Mouse (Mus musculus): ENCODE measurements around the gene Ano8. TPM values are rescaled to one million over a fixed set of nuclear protein-coding genes. Genes with fewer than 3 reads are reported as not detected.
"Not testable (repeated sequence)": the region's sequence is repeated elsewhere in the genome, so short reads cannot be mapped to it uniquely, and the experiment has no call there.

Gene Ano8
- under 1 TPM in 1 of 2 experiments, not detected in 1; 0.20 TPM for polyA plus RNA-seq (2017; shearing (Covaris generic))

DNA sequence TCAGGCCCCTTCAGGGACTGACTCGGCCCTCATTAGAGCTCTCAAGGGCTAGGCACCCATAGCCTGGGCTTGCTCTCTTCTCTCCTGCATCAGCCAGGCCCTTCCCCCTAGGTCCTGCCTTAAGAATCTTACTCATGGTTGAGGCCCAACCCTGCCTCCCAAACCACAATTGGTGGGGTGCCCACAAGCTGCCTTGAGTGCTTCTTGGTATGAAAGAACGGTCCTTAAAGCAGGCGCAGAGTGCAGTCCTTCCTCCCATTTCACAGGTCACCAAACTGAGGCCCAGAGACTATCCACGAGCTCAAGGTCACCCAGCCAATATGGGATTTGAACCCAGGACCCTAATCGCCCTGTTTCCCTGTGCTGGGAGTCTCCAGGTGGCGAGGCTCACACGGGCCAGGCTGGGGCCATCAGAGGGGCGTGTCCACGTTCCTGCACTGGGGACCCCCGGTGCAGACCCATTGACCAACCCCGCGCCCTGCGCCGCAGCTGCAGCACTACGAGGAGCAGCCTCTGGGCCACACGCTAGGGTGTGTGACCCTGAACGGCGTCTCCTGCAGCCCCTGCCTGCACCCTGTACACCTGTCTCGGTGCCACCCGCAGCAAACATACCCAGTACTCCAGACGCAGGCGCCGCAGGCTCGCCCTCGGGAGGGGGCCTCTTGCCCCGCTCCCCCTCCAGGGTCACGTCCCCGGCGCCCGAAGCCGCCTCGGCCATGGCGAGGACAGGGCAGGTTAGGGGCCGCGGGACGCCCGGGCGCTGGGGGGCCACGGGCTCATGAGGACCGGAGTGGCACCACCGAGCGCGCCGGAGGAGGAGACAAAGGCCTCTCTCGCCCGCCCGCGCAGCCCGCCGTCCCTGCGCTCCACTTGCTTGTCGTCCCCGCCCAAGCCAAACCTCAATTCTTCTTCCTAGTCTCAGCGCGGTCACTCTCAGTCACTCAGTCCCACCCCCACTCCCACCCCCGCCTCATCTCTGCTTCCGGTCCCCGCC lies at the start of gene Ano8:
Ano8 (minus strand) TSS at position 822 of the 994 bp plus-strand sequence.
- ATAC-seq: peak; percentile 62

DNA sequence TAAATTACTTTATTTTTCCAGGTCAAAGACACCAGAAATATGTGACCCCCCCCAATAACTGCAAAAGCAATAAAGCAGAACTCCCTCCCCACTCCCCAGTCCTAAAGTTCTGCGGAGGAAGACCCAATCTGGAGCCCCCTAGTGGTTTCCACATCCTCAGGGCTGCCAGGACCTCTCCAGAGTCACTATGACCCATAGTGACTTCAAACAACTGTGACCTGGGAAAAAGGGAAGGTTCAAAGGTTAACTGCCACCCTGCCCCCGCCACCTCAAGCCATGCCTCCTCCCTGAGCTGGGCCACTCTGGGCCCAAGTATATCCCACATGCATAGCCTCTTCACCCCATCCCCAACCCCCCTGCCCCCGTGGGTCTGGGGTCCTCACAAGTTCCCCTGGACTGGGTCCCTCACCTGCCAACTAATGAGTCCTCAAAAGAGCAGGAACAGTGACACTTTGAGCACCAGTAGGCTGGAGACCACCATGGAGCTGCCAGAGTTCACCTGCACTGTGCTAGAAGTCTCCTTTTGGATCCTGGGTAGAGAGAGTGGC lies 48.6 kb upstream of the Ano8 start:
- ATAC-seq: no peak

DNA sequence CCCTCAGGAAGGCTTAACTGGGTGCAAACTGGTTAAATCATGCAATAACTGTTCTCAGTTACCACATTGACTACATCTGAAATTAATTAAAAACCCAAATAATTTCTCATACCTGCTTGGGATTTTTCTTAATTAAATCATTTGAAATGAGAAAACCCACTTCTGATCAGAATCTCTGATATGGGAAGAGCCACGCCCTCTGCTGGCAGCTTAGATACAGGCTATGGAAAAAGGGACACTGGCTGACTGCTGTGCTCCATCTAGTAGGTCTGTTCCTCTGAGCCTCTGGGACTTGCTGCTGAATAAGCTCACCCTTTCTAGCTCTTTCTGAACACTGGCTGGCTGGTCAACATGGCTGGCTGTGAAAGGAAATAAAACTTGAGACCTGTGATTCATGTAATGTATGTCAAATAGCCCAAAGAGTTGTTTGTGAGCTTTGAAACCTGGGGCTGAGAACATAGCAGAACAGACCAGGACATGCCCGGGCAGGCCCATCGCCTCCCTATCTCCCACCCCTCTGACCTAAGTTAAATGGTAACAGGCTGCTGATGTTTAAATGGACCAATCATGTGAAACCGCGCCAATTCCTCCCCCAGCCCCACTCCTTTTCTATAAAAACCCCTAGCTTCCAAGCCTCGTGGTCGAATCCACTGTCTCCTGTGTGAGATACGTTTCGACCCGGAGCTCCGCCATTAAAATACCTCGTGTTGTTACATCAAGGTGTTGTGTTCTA lies 45.1 kb upstream of the Ano8 start:
- ATAC-seq: not testable (repeated sequence)

- peak; percentile 100 for ATAC-seq
Measured at GRCm38 (mm10) chr8:71528362-71529073, 42.8 kb upstream of the Ano8 start.

GRCm38 (mm10) chr8:71527162-71527870 lies 41.6 kb upstream of the Ano8 start:
- no peak for ATAC-seq

DNA sequence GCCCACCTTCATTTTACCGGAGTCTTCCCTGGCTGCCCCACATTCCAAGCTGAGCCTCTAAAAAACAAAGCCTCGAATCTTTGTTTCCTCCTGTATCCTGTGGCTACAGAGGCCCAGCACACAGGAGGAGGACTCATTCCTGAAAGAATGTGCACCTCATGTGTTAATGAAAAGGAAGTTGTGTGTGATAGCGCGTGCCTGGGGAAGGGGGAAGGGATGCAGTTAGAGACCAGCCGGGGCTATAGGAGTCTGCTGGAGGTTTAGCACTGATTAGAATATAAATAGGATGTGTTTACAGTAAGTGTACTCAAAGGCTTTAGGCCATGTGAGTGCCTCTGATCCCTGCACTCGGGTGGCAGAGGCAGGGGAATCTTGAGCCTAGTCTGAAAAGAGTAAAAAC lies 40.5 kb upstream of the Ano8 start:
- no peak for ATAC-seq

DNA sequence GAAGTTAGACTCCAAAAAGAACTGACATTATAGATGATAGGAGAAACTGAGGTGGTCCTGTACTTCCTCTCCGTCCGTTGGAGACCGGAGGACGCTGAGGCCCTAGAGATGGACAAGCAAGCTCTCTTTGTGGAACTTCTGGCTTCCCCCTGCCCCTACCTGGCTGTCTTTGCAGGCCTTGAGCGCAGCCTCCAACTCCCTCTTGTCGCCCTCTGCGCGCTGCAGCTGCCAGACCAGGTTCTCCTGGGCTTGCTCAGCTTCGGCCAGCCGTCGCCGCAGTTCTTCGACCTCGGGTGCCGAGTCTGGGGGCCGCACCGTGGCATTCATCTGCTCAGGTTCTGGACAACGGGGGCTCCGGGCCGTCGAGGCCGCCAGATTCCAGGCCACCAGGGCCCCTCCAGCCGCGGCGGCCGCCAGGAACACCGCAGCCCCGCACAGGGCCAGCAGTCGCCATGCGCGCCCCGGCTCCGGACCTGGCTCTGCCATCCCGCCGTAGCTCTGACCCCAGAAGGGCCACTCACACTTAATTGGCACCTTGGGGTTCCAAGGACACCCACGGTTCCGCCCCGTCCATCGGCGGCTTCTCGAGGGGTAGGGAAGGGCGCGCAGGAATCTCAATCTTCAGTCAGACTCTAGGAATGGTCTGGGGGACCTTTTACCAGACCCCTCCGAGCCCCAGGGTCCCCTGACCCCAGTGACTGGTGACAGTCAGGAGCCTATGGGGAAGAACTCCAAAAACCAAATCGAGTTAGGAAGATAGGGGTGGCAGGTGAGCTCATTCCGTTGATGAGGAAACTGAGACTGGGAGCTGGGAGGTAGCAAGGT lies 39.7 kb upstream of the Ano8 start, which contains the start of gene Ccdc194:
Ccdc194 (minus strand) TSS at position 486 of the 825 bp plus-strand sequence.
- no peak for ATAC-seq

DNA sequence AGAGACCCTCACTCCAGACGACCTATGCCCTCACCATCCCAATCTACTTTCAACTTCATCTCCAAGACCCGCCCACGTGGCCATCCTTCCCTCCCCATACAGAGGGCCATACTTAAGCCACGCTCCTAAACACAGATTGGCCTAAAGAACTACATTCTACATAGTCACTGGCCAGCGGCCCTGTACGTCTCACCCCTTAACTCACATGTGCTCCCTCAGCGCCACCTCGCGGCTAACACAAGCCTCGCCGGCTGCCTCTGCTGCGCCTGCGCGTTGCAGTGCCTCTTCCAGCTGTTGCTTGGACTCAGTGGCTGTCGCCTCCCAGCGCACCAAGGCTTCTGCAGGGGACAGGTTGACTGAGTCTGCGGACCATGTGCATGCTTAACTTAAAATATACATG lies 35.9 kb upstream of the Ano8 start:
- peak; percentile 94 for ATAC-seq

- ATAC-seq: peak; percentile 73
Measured at GRCm38 (mm10) chr8:71519037-71519825, 33.5 kb upstream of the Ano8 start.

GRCm38 (mm10) chr8:71516786-71517185 lies 31.0 kb upstream of the Ano8 start:
- ATAC-seq: no peak

GRCm38 (mm10) chr8:71515043-71515442 lies 29.3 kb upstream of the Ano8 start:
- ATAC-seq: no peak

GRCm38 (mm10) chr8:71513018-71513754 lies 27.4 kb upstream of the Ano8 start:
- ATAC-seq: no peak

DNA sequence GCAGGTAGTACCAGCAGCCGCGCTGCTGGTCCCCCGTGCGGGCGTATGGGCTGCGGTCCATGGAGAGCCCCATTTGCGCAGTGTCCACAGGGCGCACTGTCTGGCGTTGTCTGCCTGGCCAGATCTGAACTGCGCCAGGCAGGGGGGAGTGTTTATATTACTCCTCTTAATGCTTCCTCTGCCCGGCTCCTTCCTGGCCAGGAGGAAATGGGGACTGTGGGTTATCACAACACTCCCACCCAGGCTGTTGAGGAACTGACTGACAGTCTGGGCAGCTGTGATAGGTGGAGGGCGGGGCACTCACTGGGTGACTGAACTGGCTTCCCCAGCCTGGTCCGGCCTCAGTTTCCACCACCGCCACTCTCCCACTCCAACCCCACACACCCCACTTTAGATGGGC lies 25.9 kb upstream of the Ano8 start, which contains the start of gene Plvap:
Plvap (minus strand) TSS at position 109 of the 400 bp plus-strand sequence.
- ATAC-seq: no peak

DNA sequence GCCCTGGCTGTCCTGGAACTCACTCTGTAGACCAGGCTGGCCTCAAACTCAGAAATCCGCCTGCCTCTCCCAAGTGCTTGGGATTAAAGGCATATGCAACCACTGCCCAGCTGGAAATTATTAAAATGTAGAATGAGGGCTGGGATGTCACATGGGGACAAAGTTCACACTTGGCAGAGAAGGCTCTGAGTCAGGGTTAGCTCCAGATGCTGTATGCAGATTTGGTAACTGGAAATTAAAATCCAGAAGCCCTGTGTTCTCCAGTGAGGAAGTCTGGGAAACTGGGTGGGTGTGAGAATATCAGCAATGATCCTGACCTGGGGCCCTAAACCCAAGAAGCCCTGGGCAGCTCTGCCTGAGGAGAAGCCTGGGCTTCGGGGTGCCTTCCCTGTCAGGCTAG lies 23.6 kb upstream of the Ano8 start:
- no peak for ATAC-seq

GRCm38 (mm10) chr8:71507589-71508104 lies 21.9 kb upstream of the Ano8 start:
- no peak for ATAC-seq

GRCm38 (mm10) chr8:71505979-71506378 lies 20.2 kb upstream of the Ano8 start:
- no peak for ATAC-seq

- no peak for ATAC-seq
Measured at GRCm38 (mm10) chr8:71505326-71505725, 19.6 kb upstream of the Ano8 start.

DNA sequence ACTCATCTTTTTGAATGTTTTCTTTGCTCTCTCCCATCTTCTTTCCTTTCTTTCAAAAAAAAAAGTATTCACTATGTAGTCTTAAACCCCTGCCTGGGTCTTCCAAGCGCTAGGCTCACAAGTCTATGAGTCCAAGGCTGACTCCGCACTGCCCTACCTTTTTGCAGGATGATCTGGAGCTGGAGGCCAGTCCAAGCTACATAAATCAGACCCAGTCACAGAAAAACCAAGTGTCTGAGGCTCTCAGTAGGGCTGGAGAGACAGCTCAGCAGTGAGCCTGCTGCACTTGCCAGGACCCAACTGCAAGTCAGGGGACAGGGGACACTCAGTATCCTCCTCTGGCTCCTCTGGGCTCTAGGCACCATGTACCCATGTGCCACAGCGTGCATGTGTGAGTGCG lies 18.6 kb upstream of the Ano8 start:
- ATAC-seq: no peak
